Mouse (Mus musculus) thymus, adult 2 months (tissue): ENCODE measurements around the gene Ggta1.

Experiments used
- CTCF ChIP-seq: fragments of 200-500 bp; IDR thresholded peaks from 2 replicates; pipeline ENCODE4 v1.5.1; 2012; ENCODE audit warnings: mild to moderate bottlenecking, control low read depth, low read length, moderate library complexity, borderline replicate concordance; ENCODE audit not compliant: control insufficient read depth, poor library complexity, insufficient read depth; ENCODE audit errors: extremely low read depth
- POLR2A ChIP-seq: fragments of 200-500 bp; IDR thresholded peaks from 2 replicates; pipeline ENCODE4 v1.6.1; 2012; ENCODE audit warnings: mild to moderate bottlenecking, low read length, control low read depth, moderate library complexity; ENCODE audit not compliant: control insufficient read depth, poor library complexity, insufficient read depth; ENCODE audit errors: extremely low read depth

GRCm38 (mm10) chr2:35449687-35450622 lies 13.1 kb downstream of the Ggta1 start:
- TF ChIP-seq POLR2A (no peak), CTCF (no peak)
